Mouse (Mus musculus) stomach, embryonic 16.5 days (tissue): ENCODE measurements around the gene Tmem102. TPM values are rescaled to one million over a fixed set of nuclear protein-coding genes. Genes with fewer than 3 reads are reported as not detected.
A peak's percentile ranks its signal among the peaks of the same experiment; 100 is the strongest.

Source experiments
- ATAC-seq: fragments of 200-750 bp; cut with Nextera tagmentation; 2 replicates; pipeline ENCODE4 v1.8.0; 2017; ENCODE audit warnings: moderate number of reproducible peaks, moderate TSS enrichment; ENCODE audit not compliant: insufficient read depth, low FRiP score
- H3K27ac ChIP-seq: fragments of 300-500 bp; sonication (generic); 2 replicates; pipeline ENCODE4 v1.5.1; 2014; ENCODE audit warnings: low read length
- H3K27me3 ChIP-seq: fragments of 300-500 bp; sonication (generic); 2 replicates; pipeline ENCODE4 v1.6.1; 2014; ENCODE audit warnings: low read length, control low read depth, mixed read lengths; ENCODE audit not compliant: control insufficient read depth, insufficient read depth
- H3K36me3 ChIP-seq: fragments of 300-500 bp; sonication (generic); 2 replicates; pipeline ENCODE4 v1.6.1; 2014; ENCODE audit warnings: low read length; ENCODE audit not compliant: control insufficient read depth, insufficient read depth
- H3K4me1 ChIP-seq: fragments of 300-500 bp; sonication (generic); 2 replicates; pipeline ENCODE4 v1.6.1; 2014; ENCODE audit warnings: low read length, control low read depth, mixed read lengths; ENCODE audit not compliant: control insufficient read depth, insufficient read depth
- H3K4me2 ChIP-seq: fragments of 300-500 bp; sonication (generic); 2 replicates; pipeline ENCODE4 v1.6.1; 2014; ENCODE audit warnings: low read depth, low read length, mixed read lengths
- H3K4me3 ChIP-seq: fragments of 300-500 bp; sonication (generic); replicated peaks from 2 replicates; pipeline ENCODE4 v1.5.1; 2014; ENCODE audit warnings: mild to moderate bottlenecking, low read length
- H3K9ac ChIP-seq: fragments of 300-500 bp; sonication (generic); 2 replicates; pipeline ENCODE4 v1.6.1; 2014; ENCODE audit warnings: low read length
- H3K9me3 ChIP-seq: fragments of 300-500 bp; sonication (generic); replicated peaks from 2 replicates; pipeline ENCODE4 v1.6.1; 2016; ENCODE audit warnings: low read length, control low read depth; ENCODE audit not compliant: control insufficient read depth
- WGBS: fragments of 180-500 bp; shearing (Covaris S2); extraction: QIAGEN DNeasy Blood & Tissue Kit; methylation state at CpG from one replicate; pipeline ENCODE4 v1.1.7; 2014; 5-methylcytosine and 5-hydroxymethylcytosine counted together
- polyA plus RNA-seq: library from polyadenylated mRNA; unstranded; fragments of >200 nt; fragmentation: Nextera tagmentation; extraction: Ambion mirVana; gene quantifications from 2 replicates; pipeline ENCODE4 v1.2.1, GENCODE M21; 2015

Gene Tmem102
- polyA plus RNA-seq, 1 experiment from 2014 or later = 14.2 TPM

GRCm38 (mm10) chr11:69846198-69846680, 40.8 kb upstream of the Tmem102 start, which contains the start of gene Plscr3:
Gene Plscr3, plus strand, starts transcription at chr11:69846376.
- Histone ChIP-seq H3K36me3 (0 out of 2 replicates have a peak, but pooled peaks cover 2% of the 10 kb centered on the region), H3K9me3 (no peaks in the 10 kb centered on the region), H3K4me3 (peak within 1 kb of the TSS; percentile 64), H3K4me2 (peak within 1 kb of the TSS; percentile 84), H3K27ac (peak within 1 kb of the TSS; percentile 95), H3K4me1 (peaks cover 16% of the 10 kb centered on the region), H3K27me3 (no peaks in the 10 kb centered on the region), H3K9ac (peak within 1 kb of the TSS; percentile 83)
- under 1% methylated on average over 38 of the region's 38 CpGs for WGBS
- ATAC-seq = peak; percentile 94

- Histone ChIP-seq H3K4me2 (peak overlapping the region; percentile 89), H3K27ac (peak overlapping the region; percentile 84), H3K4me3 (peak overlapping the region; percentile 66), H3K9me3 (no peaks in the 10 kb centered on the region), H3K4me1 (peaks cover 29% of the 10 kb centered on the region), H3K27me3 (no peaks in the 10 kb centered on the region), H3K36me3 (no peaks in the 10 kb centered on the region), H3K9ac (peak overlapping the region; percentile 82)
- no peak for ATAC-seq
- under 1% methylated on average over 7 of the region's 7 CpGs for WGBS
Observed at GRCm38 (mm10) chr11:69838714-69839104, 33.3 kb upstream of the Tmem102 start.

- no peaks in the 10 kb centered on the region for H3K9me3 ChIP-seq
- no peaks in the 10 kb centered on the region for H3K27me3 ChIP-seq
- no peaks in the 10 kb centered on the region for H3K36me3 ChIP-seq
- ATAC-seq = peak; percentile 89
- under 1% methylated on average over 34 of the region's 34 CpGs for WGBS
- peak within 1 kb of the TSS; percentile 84 for H3K27ac ChIP-seq
- H3K9ac ChIP-seq = peak within 1 kb of the TSS; percentile 86
- peaks cover 32% of the 10 kb centered on the region for H3K4me1 ChIP-seq
- H3K4me3 ChIP-seq = peak within 1 kb of the TSS; percentile 66
- H3K4me2 ChIP-seq = peak within 1 kb of the TSS; percentile 89
Observed at GRCm38 (mm10) chr11:69837952-69838713, 32.7 kb upstream of the Tmem102 start, which contains the start of gene Tmem256. Gene Tmem256, plus strand, starts transcription at chr11:69838514.

GRCm38 (mm10) chr11:69837604-69837951, 32.2 kb upstream of the Tmem102 start, which contains the start of gene Nlgn2:
Gene Nlgn2, minus strand, starts transcription at chr11:69837784.
- under 1% methylated on average over 30 of the region's 32 CpGs for WGBS
- no peak; the same call in 1 of the 2 replicates for ATAC-seq
- H3K4me2 ChIP-seq = peak within 1 kb of the TSS; percentile 89

GRCm38 (mm10) chr11:69836703-69837576, 31.5 kb upstream of the Tmem102 start:
- Histone ChIP-seq H3K4me3 (peak overlapping the region; percentile 66), H3K9ac (peak overlapping the region; percentile 86), H3K36me3 (no peaks in the 10 kb centered on the region), H3K27me3 (no peaks in the 10 kb centered on the region), H3K9me3 (no peaks in the 10 kb centered on the region), H3K4me1 (peaks cover 32% of the 10 kb centered on the region), H3K27ac (peak overlapping the region; percentile 83), H3K4me2 (peak overlapping the region; percentile 89)
- 1% methylated on average over 51 of the region's 52 CpGs for WGBS
- no peak for ATAC-seq

More at GRCm38 (mm10) chr11:69837604-69837951, 32.2 kb upstream of the Tmem102 start, which contains the start of gene Nlgn2:
- Histone ChIP-seq H3K9ac (peak within 1 kb of the TSS; percentile 86), H3K4me3 (peak within 1 kb of the TSS; percentile 66), H3K27me3 (no peaks in the 10 kb centered on the region), H3K27ac (peak within 1 kb of the TSS; percentile 84), H3K4me1 (peaks cover 32% of the 10 kb centered on the region), H3K36me3 (no peaks in the 10 kb centered on the region), H3K9me3 (no peaks in the 10 kb centered on the region)

GRCm38 (mm10) chr11:69835966-69836335, 30.5 kb upstream of the Tmem102 start:
- H3K4me2 ChIP-seq = peak overlapping the region; percentile 89
- H3K9me3 ChIP-seq = no peaks in the 10 kb centered on the region
- H3K9ac ChIP-seq = peak overlapping the region; percentile 86; the same call in 1 of the 2 replicates
- H3K27ac ChIP-seq = no peak overlapping the region
- peaks cover 32% of the 10 kb centered on the region for H3K4me1 ChIP-seq
- H3K4me3 ChIP-seq = peak overlapping the region; percentile 66
- H3K36me3 ChIP-seq = no peaks in the 10 kb centered on the region
- 15% methylated on average over 4 of the region's 4 CpGs for WGBS
- no peaks in the 10 kb centered on the region for H3K27me3 ChIP-seq
- ATAC-seq = no peak

- WGBS = 26% methylated on average over 9 of the region's 9 CpGs
Observed at GRCm38 (mm10) chr11:69835326-69835965, 30.0 kb upstream of the Tmem102 start.

GRCm38 (mm10) chr11:69834001-69834549, 28.7 kb upstream of the Tmem102 start:
- Histone ChIP-seq H3K27ac (no peak overlapping the region), H3K9me3 (no peaks in the 10 kb centered on the region), H3K4me3 (peak overlapping the region; percentile 43), H3K4me2 (peak overlapping the region; percentile 89), H3K36me3 (no peaks in the 10 kb centered on the region), H3K9ac (peak overlapping the region; percentile 77), H3K27me3 (no peaks in the 10 kb centered on the region), H3K4me1 (peaks cover 32% of the 10 kb centered on the region)
- WGBS = 9% methylated on average over 43 of the region's 48 CpGs
- ATAC-seq = no peak

More at GRCm38 (mm10) chr11:69835326-69835965, 30.0 kb upstream of the Tmem102 start:
- no peak for ATAC-seq
- no peak overlapping the region for H3K27ac ChIP-seq
- no peaks in the 10 kb centered on the region for H3K9me3 ChIP-seq
- H3K4me3 ChIP-seq = peak overlapping the region; percentile 66; the same call in 1 of the 2 replicates
- H3K27me3 ChIP-seq = no peaks in the 10 kb centered on the region
- no peaks in the 10 kb centered on the region for H3K36me3 ChIP-seq
- peak overlapping the region; percentile 89 for H3K4me2 ChIP-seq
- peak overlapping the region; percentile 86 for H3K9ac ChIP-seq
- H3K4me1 ChIP-seq = peaks cover 32% of the 10 kb centered on the region
